Mouse (Mus musculus): Measurements from ENCODE around the gene Rpain.

DNA sequence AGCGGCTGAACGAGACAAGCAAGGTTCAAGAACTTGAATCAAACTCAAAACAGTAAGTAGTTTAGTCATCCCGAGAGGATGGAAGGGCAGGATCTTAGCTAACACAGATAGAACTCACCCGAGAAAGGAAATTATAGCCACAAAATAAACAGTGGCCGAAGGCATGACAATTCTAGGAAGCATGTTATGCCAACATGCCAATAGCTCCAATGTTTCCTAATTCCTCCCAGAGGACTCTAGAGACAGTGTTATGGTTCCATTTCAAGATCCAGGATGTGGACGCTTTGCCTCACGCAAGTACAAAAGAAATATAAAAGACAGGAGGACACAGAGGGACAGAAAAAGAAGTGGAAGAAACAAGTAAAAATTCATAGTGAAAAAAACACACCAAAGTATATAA is 37.8 kb downstream of the Rpain start:
- TF ChIP-seq CTCF (IDR thresholded peaks at IDR 0.05; ENCODE audit: insufficient read depth, low read length): no peak
- TF ChIP-seq POLR2A (IDR thresholded peaks at IDR 0.05; ENCODE audit: borderline replicate concordance, extremely low read depth, low read depth, low read length): no peak
